Mouse (Mus musculus): Measurements from ENCODE around the gene 1700023F06Rik. TPM values are rescaled to one million over a fixed set of nuclear protein-coding genes. Genes with fewer than 3 reads are reported as not detected.
"Not testable (repeated sequence)": the region's sequence is repeated elsewhere in the genome, so short reads cannot be mapped to it uniquely, and the experiment has no call there.

1700023F06Rik gene
- polyA plus RNA-seq, 1 experiment, result not detected

- Histone ChIP-seq H3K4me1 (ENCODE audit: control insufficient read depth, insufficient read depth, low read length) (no peaks in the 10 kb centered on the region), H3K27ac (ENCODE audit: control insufficient read depth, insufficient read depth, low read depth, low read length, poor library complexity) (no peak overlapping the region), H3K4me3 (replicated peaks; ENCODE audit: control insufficient read depth, low read depth, low read length) (no peak overlapping the region)
- 88% methylated on average over 1 of the region's 1 CpGs for WGBS
- TF ChIP-seq CTCF (IDR thresholded peaks at IDR 0.05; ENCODE audit: control insufficient read depth, insufficient read depth, low read length) (no peak), POLR2A (IDR thresholded peaks at IDR 0.05; ENCODE audit: borderline replicate concordance, control insufficient read depth, low read depth, low read length) (no peak)
Measured at GRCm38 (mm10) chr11:103234447-103234846, 26.1 kb upstream of the 1700023F06Rik start.

GRCm38 (mm10) chr11:103232966-103233365 is 24.6 kb upstream of the 1700023F06Rik start:
- 28% methylated on average over 7 of the region's 7 CpGs for WGBS
- no peak overlapping the region for H3K27ac ChIP-seq (ENCODE audit: control insufficient read depth, insufficient read depth, low read depth, low read length, poor library complexity)
- TF ChIP-seq POLR2A (IDR thresholded peaks at IDR 0.05; ENCODE audit: borderline replicate concordance, control insufficient read depth, low read depth, low read length) (no peak), CTCF (IDR thresholded peaks at IDR 0.05; ENCODE audit: control insufficient read depth, insufficient read depth, low read length) (peak; percentile 91)
- no peak overlapping the region for H3K4me3 ChIP-seq (replicated peaks; ENCODE audit: control insufficient read depth, low read depth, low read length)
- no peaks in the 10 kb centered on the region for H3K4me1 ChIP-seq (ENCODE audit: control insufficient read depth, insufficient read depth, low read length)

GRCm38 (mm10) chr11:103231367-103231766 is 23.0 kb upstream of the 1700023F06Rik start:
- TF ChIP-seq CTCF (IDR thresholded peaks at IDR 0.05; ENCODE audit: control insufficient read depth, insufficient read depth, low read length) (no peak), POLR2A (IDR thresholded peaks at IDR 0.05; ENCODE audit: borderline replicate concordance, control insufficient read depth, low read depth, low read length) (no peak)
- Histone ChIP-seq H3K27ac (ENCODE audit: control insufficient read depth, insufficient read depth, low read depth, low read length, poor library complexity) (no peak overlapping the region), H3K4me1 (ENCODE audit: control insufficient read depth, insufficient read depth, low read length) (no peaks in the 10 kb centered on the region), H3K4me3 (replicated peaks; ENCODE audit: control insufficient read depth, low read depth, low read length) (no peak overlapping the region)
- 85% methylated on average over 7 of the region's 7 CpGs for WGBS

GRCm38 (mm10) chr11:103230626-103231025 is 22.3 kb upstream of the 1700023F06Rik start:
- 90% methylated on average over 19 of the region's 19 CpGs for WGBS
- Histone ChIP-seq H3K27ac (ENCODE audit: control insufficient read depth, insufficient read depth, low read depth, low read length, poor library complexity) (no peak overlapping the region), H3K4me3 (replicated peaks; ENCODE audit: control insufficient read depth, low read depth, low read length) (no peak overlapping the region), H3K4me1 (ENCODE audit: control insufficient read depth, insufficient read depth, low read length) (no peaks in the 10 kb centered on the region)
- TF ChIP-seq POLR2A (IDR thresholded peaks at IDR 0.05; ENCODE audit: borderline replicate concordance, control insufficient read depth, low read depth, low read length) (0 out of 2 replicates have a peak, but pooled peaks have one; percentile 3), CTCF (IDR thresholded peaks at IDR 0.05; ENCODE audit: control insufficient read depth, insufficient read depth, low read length) (no peak)

GRCm38 (mm10) chr11:103229608-103230007 is 21.2 kb upstream of the 1700023F06Rik start:
- H3K27ac ChIP-seq (ENCODE audit: control insufficient read depth, insufficient read depth, low read depth, low read length, poor library complexity), result no peak overlapping the region
- WGBS, result 95% methylated on average over 2 of the region's 2 CpGs
- no peaks in the 10 kb centered on the region for H3K4me1 ChIP-seq (ENCODE audit: control insufficient read depth, insufficient read depth, low read length)
- H3K4me3 ChIP-seq (replicated peaks; ENCODE audit: control insufficient read depth, low read depth, low read length), result no peak overlapping the region
- no peak for TF ChIP-seq POLR2A (IDR thresholded peaks at IDR 0.05; ENCODE audit: borderline replicate concordance, control insufficient read depth, low read depth, low read length)
- TF ChIP-seq CTCF (IDR thresholded peaks at IDR 0.05; ENCODE audit: control insufficient read depth, insufficient read depth, low read length), result no peak

- no peak overlapping the region for H3K27ac ChIP-seq (ENCODE audit: control insufficient read depth, insufficient read depth, low read depth, low read length, poor library complexity)
- WGBS, result 82% methylated on average over 18 of the region's 18 CpGs
- H3K4me3 ChIP-seq (replicated peaks; ENCODE audit: control insufficient read depth, low read depth, low read length), result no peak overlapping the region
- TF ChIP-seq POLR2A (IDR thresholded peaks at IDR 0.05; ENCODE audit: borderline replicate concordance, control insufficient read depth, low read depth, low read length) (no peak), CTCF (IDR thresholded peaks at IDR 0.05; ENCODE audit: control insufficient read depth, insufficient read depth, low read length) (no peak)
- no peaks in the 10 kb centered on the region for H3K4me1 ChIP-seq (ENCODE audit: control insufficient read depth, insufficient read depth, low read length)
Measured at GRCm38 (mm10) chr11:103223951-103224456, 15.6 kb upstream of the 1700023F06Rik start.

GRCm38 (mm10) chr11:103223444-103223843 is 15.1 kb upstream of the 1700023F06Rik start:
- TF ChIP-seq POLR2A (IDR thresholded peaks at IDR 0.05; ENCODE audit: borderline replicate concordance, control insufficient read depth, low read depth, low read length), result no peak
- no peak for TF ChIP-seq CTCF (IDR thresholded peaks at IDR 0.05; ENCODE audit: control insufficient read depth, insufficient read depth, low read length)
- Histone ChIP-seq H3K27ac (ENCODE audit: control insufficient read depth, insufficient read depth, low read depth, low read length, poor library complexity) (no peak overlapping the region), H3K4me3 (replicated peaks; ENCODE audit: control insufficient read depth, low read depth, low read length) (no peak overlapping the region), H3K4me1 (ENCODE audit: control insufficient read depth, insufficient read depth, low read length) (no peaks in the 10 kb centered on the region)
- WGBS, result 77% methylated on average over 10 of the region's 10 CpGs

GRCm38 (mm10) chr11:103222718-103223117 is 14.4 kb upstream of the 1700023F06Rik start:
- H3K27ac ChIP-seq (ENCODE audit: control insufficient read depth, insufficient read depth, low read depth, low read length, poor library complexity); H3K4me1 ChIP-seq (ENCODE audit: control insufficient read depth, insufficient read depth, low read length); H3K4me3 ChIP-seq (replicated peaks; ENCODE audit: control insufficient read depth, low read depth, low read length): not testable (repeated sequence)
- whole genome bisulfite sequencing, result 73% methylated on average over 4 of the region's 4 CpGs

- Histone ChIP-seq H3K27ac (ENCODE audit: control insufficient read depth, insufficient read depth, low read depth, low read length, poor library complexity) (no peak overlapping the region), H3K4me3 (replicated peaks; ENCODE audit: control insufficient read depth, low read depth, low read length) (no peak overlapping the region), H3K4me1 (ENCODE audit: control insufficient read depth, insufficient read depth, low read length) (no peaks in the 10 kb centered on the region; the same call in 1 of the 2 replicates)
- WGBS, result 87% methylated on average over 6 of the region's 6 CpGs
- TF ChIP-seq POLR2A (IDR thresholded peaks at IDR 0.05; ENCODE audit: borderline replicate concordance, control insufficient read depth, low read depth, low read length), result no peak
- no peak for TF ChIP-seq CTCF (IDR thresholded peaks at IDR 0.05; ENCODE audit: control insufficient read depth, insufficient read depth, low read length)
Measured at GRCm38 (mm10) chr11:103221437-103221836, 13.1 kb upstream of the 1700023F06Rik start.
